Mouse (Mus musculus): ENCODE measurements around the gene Diras2.

DNA sequence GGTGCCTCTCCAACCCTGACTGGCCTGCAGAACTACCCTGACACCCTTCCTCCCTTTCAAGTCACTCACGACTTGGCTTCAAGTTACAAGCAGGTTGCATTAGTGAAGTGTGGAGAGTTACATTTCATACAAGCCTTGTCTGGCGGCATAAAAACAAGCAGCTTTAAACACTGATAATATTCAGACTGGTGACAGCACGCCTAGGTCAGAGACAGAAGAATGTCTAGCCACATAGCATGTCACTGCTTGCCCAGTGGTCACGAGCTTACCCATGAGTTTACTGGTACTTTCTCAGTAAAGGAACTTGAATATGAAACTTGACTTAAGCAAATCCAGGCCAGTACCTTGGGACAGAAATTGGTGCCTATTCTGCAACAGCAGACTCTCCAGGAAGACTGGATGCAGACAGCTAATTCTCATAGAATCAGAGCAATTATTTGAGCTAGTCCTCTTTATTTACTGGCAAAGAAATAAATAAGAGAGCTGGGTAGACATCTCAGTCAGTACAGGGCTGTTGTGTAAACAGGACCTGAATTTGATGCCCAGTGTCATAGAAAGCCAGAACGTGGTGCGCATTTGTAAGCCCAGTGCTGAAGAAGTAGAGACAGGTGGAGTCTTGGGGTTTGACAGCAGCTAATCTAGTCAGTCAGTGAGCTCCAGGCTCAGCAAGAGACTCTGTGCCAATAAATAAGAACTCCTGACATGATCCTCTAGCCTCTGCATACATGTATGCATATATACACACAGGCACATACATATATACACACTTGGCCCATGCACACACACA, 4.6 kb downstream of the Diras2 start:
- TF ChIP-seq CTCF (IDR thresholded peaks at IDR 0.05; ENCODE audit: low read depth) (no peak), EP300 (IDR thresholded peaks at IDR 0.05; ENCODE audit: low read depth) (no peak)
